In the genomic region with DNA sequence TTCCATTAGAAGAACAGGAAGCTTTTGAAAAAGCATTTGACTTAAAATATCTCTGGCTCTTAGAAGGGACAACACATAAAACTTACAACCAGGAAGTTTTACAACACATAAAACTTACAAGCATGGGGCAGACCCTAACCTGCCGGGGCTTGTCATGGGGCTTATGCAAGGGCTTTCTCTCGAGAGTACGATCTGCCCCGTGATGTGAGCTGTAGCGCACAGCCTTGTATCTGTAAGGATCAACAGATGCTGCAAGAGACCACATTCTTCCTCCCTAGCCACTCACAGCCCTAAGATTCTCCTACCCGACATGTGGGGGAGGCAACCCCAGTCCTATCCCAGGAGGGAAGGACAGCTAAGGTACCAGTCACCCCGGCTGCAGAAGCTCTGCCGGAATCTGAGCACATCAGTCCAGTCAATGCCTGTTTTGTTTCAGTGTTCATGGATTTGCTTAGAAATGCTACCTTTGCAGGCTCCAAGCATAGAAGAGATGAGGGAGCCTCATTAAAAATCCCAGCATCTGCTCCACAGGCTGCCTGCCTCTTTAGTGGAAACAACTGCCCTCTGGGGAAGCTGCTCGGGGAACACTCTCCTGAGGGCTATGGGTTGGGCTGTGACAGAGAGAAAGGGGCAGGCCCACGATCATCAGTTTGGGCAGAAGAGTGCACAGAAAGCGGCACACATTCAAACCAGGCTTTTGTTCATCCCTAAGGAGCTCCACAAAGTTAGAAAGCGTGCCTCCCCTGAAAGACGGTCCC, we compare ENCODE assay signal across 8 mouse cellular contexts.
DNase-seq lines count a peak whose midpoint lies in the region; ATAC-seq and TF ChIP-seq lines count a peak whose summit lies in the region.

No protein-coding gene starts in this region.

- DNase-seq in cerebellum, adult 2 months, result no peak
- no peak for DNase-seq in cerebellum, postnatal 36 days
- DNase-seq in right cerebral cortex, adult 18-20 months, result peak; percentile 30
- DNase-seq in right cerebral cortex, postnatal 4 days, result no peak
- no peak for DNase-seq in urinary bladder, postnatal 4 days (ENCODE audit: low spot score in 2 of 2)
- DNase-seq in cerebellum, adult 11-12 months, result no peak

- peaks cover 3% of the 10 kb centered on the region; the same call in 1 of the 2 replicates for H3K4me1 ChIP-seq in cerebellum, adult 2 months (ENCODE audit: control insufficient read depth, insufficient read depth, low read length)
- peaks cover 49% of the 10 kb centered on the region for H3K4me1 ChIP-seq in limb, embryonic 13.5 days
- H3K4me1 ChIP-seq in stomach, embryonic 14.5 days (ENCODE audit: control insufficient read depth, insufficient read depth, low read length), result peaks cover 40% of the 10 kb centered on the region

- peak overlapping the region; percentile 22 for H3K27ac ChIP-seq in cerebellum, adult 2 months (ENCODE audit: insufficient read depth, low read length)
- peak overlapping the region; percentile 95 for H3K27ac ChIP-seq in limb, embryonic 13.5 days
- peak overlapping the region; percentile 94 for H3K27ac ChIP-seq in stomach, embryonic 14.5 days (ENCODE audit: low read length)

- H3K36me3 ChIP-seq in limb, embryonic 13.5 days, result peaks cover 43% of the 10 kb centered on the region
- peaks cover 17% of the 10 kb centered on the region for H3K36me3 ChIP-seq in stomach, embryonic 14.5 days (ENCODE audit: control insufficient read depth, insufficient read depth, low read length)

- WGBS in cerebellum, adult 2 months, result 75% methylated on average over 13 of the region's 13 CpGs
- 10% methylated on average over 13 of the region's 13 CpGs for WGBS in limb, embryonic 13.5 days
- 25% methylated on average over 13 of the region's 13 CpGs for WGBS in stomach, embryonic 14.5 days

- H3K4me3 ChIP-seq in cerebellum, adult 2 months (replicated peaks; ENCODE audit: insufficient read depth, low read depth, low read length), result peak overlapping the region; percentile 61
- H3K4me3 ChIP-seq in limb, embryonic 13.5 days, result peak overlapping the region; percentile 49
- peak overlapping the region; percentile 52 for H3K4me3 ChIP-seq in stomach, embryonic 14.5 days (ENCODE audit: low read depth, low read length)

- H3K9ac ChIP-seq in limb, embryonic 13.5 days, result peak overlapping the region; percentile 70
- peak overlapping the region; percentile 76 for H3K9ac ChIP-seq in stomach, embryonic 14.5 days (replicated peaks; ENCODE audit: low read depth, low read length)

- ATAC-seq in limb, embryonic 13.5 days (ENCODE audit: low FRiP score, low read depth), result peak; percentile 25; the same call in 1 of the 2 replicates
- no peak for ATAC-seq in stomach, embryonic 14.5 days (ENCODE audit: insufficient number of reproducible peaks, insufficient read depth, low FRiP score, low read depth)

- no peak for TF ChIP-seq CTCF in cerebellum, adult 2 months (IDR thresholded peaks at IDR 0.05; ENCODE audit: borderline replicate concordance, insufficient read depth, low read depth, low read length)

- H3K9me3 ChIP-seq in limb, embryonic 13.5 days, result no peaks in the 10 kb centered on the region
- H3K9me3 ChIP-seq in stomach, embryonic 14.5 days (ENCODE audit: control insufficient read depth, low read depth, low read length), result no peaks in the 10 kb centered on the region

- no peaks in the 10 kb centered on the region for H3K27me3 ChIP-seq in cerebellum, adult 2 months (ENCODE audit: control insufficient read depth, insufficient read depth, low read length)
- H3K27me3 ChIP-seq in limb, embryonic 13.5 days, result no peaks in the 10 kb centered on the region
- H3K27me3 ChIP-seq in stomach, embryonic 14.5 days (ENCODE audit: control insufficient read depth, insufficient read depth, low read length), result no peaks in the 10 kb centered on the region

- H3K4me2 ChIP-seq in limb, embryonic 13.5 days (replicated peaks), result peak overlapping the region; percentile 76
- peak overlapping the region; percentile 73 for H3K4me2 ChIP-seq in stomach, embryonic 14.5 days (replicated peaks; ENCODE audit: low read depth, low read length)

- no peak for TF ChIP-seq POLR2A in cerebellum, adult 2 months (IDR thresholded peaks at IDR 0.05; ENCODE audit: borderline replicate concordance, insufficient read depth, low read length)

Comparison
In these comparisons a context has a peak if more than half of its experiments do, and no peak if none do; other contexts are left out.
1. H3K27ac ChIP-seq: peak in every context shown above with its lines; median percentile 95 in limb, embryonic 13.5 days; 94 in stomach, embryonic 14.5 days; 22 in cerebellum, adult 2 months.